Mouse (Mus musculus): ENCODE measurements around the gene Tmtc2. TPM values are rescaled to one million over a fixed set of nuclear protein-coding genes. Genes with fewer than 3 reads are reported as not detected.

Gene Tmtc2
- total RNA-seq, 2 experiments from 2014 or later, result 11.8 to 13.1 TPM

DNA sequence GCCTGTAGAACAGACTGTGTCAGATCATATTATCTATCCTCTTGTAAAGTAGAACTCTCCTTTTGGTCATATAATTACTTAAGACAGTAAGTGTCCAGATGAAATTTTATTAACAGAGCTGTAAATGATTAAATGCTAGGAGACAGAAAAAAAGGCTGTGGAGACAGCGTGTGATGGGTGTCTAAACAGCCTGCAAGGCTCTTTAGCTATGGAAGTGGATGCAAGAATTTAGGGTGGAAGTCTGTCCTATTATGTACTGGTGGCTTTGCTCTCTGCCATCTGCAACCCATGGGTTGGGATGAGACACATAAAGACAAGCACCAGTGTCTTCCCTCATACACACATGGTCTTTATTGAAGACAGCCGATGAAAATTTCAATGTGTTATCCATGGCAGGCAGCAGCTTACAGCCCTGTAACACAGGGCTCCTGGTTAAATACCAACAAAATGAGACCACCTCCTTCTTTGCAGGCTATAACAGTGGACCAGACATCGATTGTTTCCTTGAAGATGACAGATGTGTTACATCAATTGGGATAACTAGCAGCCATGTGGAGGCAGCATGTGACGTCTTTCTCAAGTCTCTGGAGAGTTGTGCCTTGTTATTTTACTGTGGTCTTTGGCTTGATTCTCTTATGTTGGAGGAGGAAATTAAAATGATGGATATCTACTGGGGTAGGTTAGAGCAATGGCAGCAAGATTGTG lies 380.3 kb downstream of the Tmtc2 start:
- no peak for DNase-seq (ENCODE audit: low spot score in 2 of 2)

- no peak for DNase-seq (ENCODE audit: low spot score in 2 of 2)
Measured at GRCm38 (mm10) chr10:105192071-105192470, 382.2 kb downstream of the Tmtc2 start.

DNA sequence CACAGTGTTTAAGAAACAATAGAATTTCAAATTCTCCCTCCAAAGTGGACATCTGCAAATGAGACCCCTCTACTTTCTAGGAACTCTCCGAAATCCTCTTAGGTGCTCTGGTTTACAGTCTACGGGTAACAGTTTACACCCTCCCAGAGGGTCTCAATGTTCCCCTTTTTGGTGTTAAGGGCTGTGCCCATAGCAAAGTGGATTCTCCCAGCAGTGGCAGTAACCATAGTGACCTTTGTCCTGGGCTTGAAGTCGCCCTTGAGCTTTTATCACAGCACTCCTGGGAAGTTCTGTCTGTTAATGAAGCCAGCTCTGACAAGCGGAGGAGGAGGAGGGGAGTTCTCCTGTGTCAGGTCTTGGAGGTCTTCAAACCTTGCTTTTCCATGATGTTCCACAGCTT lies 384.5 kb downstream of the Tmtc2 start:
- DNase-seq (ENCODE audit: low spot score in 2 of 2), result no peak

DNA sequence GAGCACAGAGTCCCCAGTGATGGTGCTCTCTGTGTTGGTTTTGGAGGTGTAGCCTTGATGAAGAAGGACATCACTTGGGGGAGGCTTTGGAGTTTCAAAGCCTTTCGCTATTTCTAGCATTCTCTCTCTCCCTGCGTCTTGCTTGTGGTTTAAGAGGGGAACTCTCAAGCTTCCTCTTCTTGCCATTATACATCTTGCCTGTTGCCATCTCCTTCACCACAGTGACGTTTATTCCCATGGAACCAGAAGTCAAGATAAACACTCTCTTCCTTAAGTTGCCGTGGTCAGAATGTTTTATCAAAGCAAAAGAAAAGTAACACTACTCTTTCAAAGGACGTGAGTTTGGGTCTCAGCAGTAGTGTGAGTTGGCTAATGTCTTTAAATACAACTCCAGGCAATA lies 387.6 kb downstream of the Tmtc2 start:
- no peak for DNase-seq (ENCODE audit: low spot score in 2 of 2)

DNA sequence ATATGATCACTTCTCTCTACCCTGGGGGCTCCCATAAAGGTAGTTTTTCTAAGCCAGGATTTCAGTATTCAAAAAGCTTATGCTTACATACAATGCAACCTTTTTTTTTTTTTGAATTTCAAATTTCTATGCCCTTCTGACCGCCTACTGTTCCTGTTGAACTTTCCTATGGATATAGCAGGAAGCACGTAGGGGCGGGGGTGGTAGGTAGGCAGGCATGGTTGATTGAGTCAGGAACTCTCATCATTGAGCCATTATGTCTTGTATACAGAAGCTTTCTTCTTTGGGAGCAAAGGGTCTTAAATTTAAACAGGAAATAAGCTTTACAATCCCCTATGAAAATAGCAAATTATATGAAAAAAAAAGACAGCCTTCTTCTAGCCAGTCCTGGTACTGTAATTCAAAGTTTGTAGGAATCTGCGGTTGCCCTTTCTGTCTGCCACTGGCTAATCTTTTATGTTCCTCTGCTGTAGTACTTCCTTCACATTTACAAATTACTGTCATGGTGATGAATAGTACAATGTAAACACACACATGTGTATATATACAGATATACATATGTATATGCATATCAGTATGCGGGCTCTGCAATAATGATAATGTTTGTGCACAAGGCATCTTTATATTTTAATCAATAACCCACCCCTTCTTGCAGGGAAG lies 405.7 kb downstream of the Tmtc2 start:
- DNase-seq (ENCODE audit: low spot score in 2 of 2), result no peak

DNA sequence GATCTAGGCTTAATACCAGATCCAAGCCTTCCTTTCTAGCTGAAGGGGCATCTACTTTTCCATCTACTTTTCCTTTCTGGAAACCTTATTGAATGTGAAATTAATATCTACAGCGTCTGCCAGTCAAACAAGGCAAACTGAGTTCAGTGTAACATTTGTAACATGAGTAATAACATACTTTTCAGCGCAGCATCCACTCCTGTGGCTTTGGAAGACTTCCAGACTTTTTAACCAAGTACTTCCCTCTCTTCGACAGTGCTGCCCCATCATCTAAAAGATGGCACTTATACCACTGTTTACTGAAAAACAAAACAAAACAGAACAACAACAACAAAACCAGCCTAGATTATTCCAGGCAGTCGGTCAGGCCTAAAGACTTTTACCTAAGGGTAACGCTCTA lies 409.0 kb downstream of the Tmtc2 start:
- no peak for DNase-seq (ENCODE audit: low spot score in 2 of 2)

DNA sequence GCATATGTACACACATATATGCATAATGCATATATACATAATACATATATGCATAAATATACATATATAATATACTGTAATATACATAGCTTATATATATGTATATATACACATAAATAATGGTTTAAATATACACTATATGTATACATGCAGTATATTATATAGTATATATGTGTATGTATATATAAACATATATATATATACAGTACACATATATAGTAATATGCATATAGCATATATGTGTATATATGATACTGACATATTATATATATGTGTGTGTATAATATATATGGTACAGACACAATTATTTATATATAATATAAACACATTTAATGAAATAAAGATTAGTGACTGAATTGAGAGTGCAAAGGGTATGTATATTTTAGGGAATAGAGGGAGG lies 420.5 kb downstream of the Tmtc2 start:
- DNase-seq (ENCODE audit: low spot score in 2 of 2), result no peak

- no peak for DNase-seq (ENCODE audit: low spot score in 2 of 2)
Measured at GRCm38 (mm10) chr10:105144382-105144781, 429.9 kb downstream of the Tmtc2 start.

- no peak for DNase-seq (ENCODE audit: low spot score in 2 of 2)
Measured at GRCm38 (mm10) chr10:105142201-105142600, 432.1 kb downstream of the Tmtc2 start.

Measured in adrenal gland, postnatal 4 days (tissue).